Comparison of ENCODE assay signal across 8 mouse cellular contexts in genomic region chr16:96159794-96160346, GRCm38 (mm10). TPM values are rescaled to one million over a fixed set of nuclear protein-coding genes. Genes with fewer than 3 reads are reported as not detected.
DNase-seq lines count a peak whose midpoint lies in the region; ATAC-seq and TF ChIP-seq lines count a peak whose summit lies in the region.

No protein-coding gene starts in this region.

- H3K4me1 ChIP-seq in lung, postnatal 0 days (ENCODE audit: insufficient read depth, low read depth, low read length), result no peaks in the 10 kb centered on the region
- 0 out of 2 replicates have a peak, but pooled peaks cover 3% of the 10 kb centered on the region for H3K4me1 ChIP-seq in intestine, embryonic 14.5 days (replicated peaks; ENCODE audit: control insufficient read depth, insufficient read depth, low read length)
- H3K4me1 ChIP-seq in neural tube, embryonic 15.5 days, result peaks cover 35% of the 10 kb centered on the region

- H3K9me3 ChIP-seq in lung, postnatal 0 days (ENCODE audit: low read length), result no peaks in the 10 kb centered on the region
- H3K9me3 ChIP-seq in intestine, embryonic 14.5 days (ENCODE audit: control insufficient read depth, low read length), result no peaks in the 10 kb centered on the region
- H3K9me3 ChIP-seq in neural tube, embryonic 15.5 days (replicated peaks), result no peaks in the 10 kb centered on the region

- H3K9ac ChIP-seq in lung, postnatal 0 days (replicated peaks; ENCODE audit: low read depth), result no peak overlapping the region
- peak overlapping the region; percentile 13; the same call in 1 of the 2 replicates for H3K9ac ChIP-seq in intestine, embryonic 14.5 days (ENCODE audit: low read length)
- H3K9ac ChIP-seq in neural tube, embryonic 15.5 days (replicated peaks), result peak overlapping the region; percentile 76

- DNase-seq in cerebellum, adult 9-11 months, result peak; percentile 51
- DNase-seq in lung, postnatal 0 days (ENCODE audit: low spot score), result no peak
- DNase-seq in lung, postnatal 36 days, result no peak
- DNase-seq in intestine, embryonic 14.5 days (ENCODE audit: low spot score), result peak; percentile 60
- no peak for DNase-seq in T-cell, adult 2 months (ENCODE audit: low spot score)
- DNase-seq in embryo, embryonic 10 days (ENCODE audit: low spot score), result no peak

- TF ChIP-seq EP300 in lung, postnatal 0 days (IDR thresholded peaks at IDR 0.05), result no peak

- H3K4me3 ChIP-seq in lung, postnatal 0 days (ENCODE audit: low read depth, low read length), result peak overlapping the region; percentile 56
- H3K4me3 ChIP-seq in intestine, embryonic 14.5 days (ENCODE audit: low read depth, low read length), result peak overlapping the region; percentile 56
- peak overlapping the region; percentile 50 for H3K4me3 ChIP-seq in neural tube, embryonic 15.5 days (replicated peaks)

- TF ChIP-seq CTCF in lung, postnatal 0 days (IDR thresholded peaks at IDR 0.05), result no peak

- H3K36me3 ChIP-seq in lung, postnatal 0 days (ENCODE audit: insufficient read depth, low read length), result no peaks in the 10 kb centered on the region
- H3K36me3 ChIP-seq in intestine, embryonic 14.5 days (ENCODE audit: control insufficient read depth, insufficient read depth, low read length), result peaks cover 7% of the 10 kb centered on the region
- peaks cover 4% of the 10 kb centered on the region; the same call in 1 of the 2 replicates for H3K36me3 ChIP-seq in neural tube, embryonic 15.5 days

- ATAC-seq in cerebellum, adult (ENCODE audit: insufficient number of reproducible peaks, low FRiP score, low TSS enrichment), result no peak
- no peak for ATAC-seq in lung, postnatal 0 days
- no peak for ATAC-seq in intestine, embryonic 14.5 days (replicated peaks; ENCODE audit: low FRiP score, low TSS enrichment, low read depth)
- 0 out of 2 replicates have a peak, but pooled peaks have one; percentile 1 for ATAC-seq in neural tube, embryonic 15.5 days (ENCODE audit: low FRiP score)

- H3K4me2 ChIP-seq in lung, postnatal 0 days (replicated peaks; ENCODE audit: low read depth, low read length), result peak overlapping the region; percentile 99
- peak overlapping the region; percentile 98 for H3K4me2 ChIP-seq in intestine, embryonic 14.5 days (ENCODE audit: low read length)
- peak overlapping the region; percentile 92 for H3K4me2 ChIP-seq in neural tube, embryonic 15.5 days

- no peak overlapping the region for H3K27ac ChIP-seq in lung, postnatal 0 days (ENCODE audit: low read length)
- H3K27ac ChIP-seq in intestine, embryonic 14.5 days (ENCODE audit: low read depth), result peak overlapping the region; percentile 69; the same call in 1 of the 2 replicates
- H3K27ac ChIP-seq in neural tube, embryonic 15.5 days (replicated peaks), result peak overlapping the region; percentile 79

- H3K27me3 ChIP-seq in lung, postnatal 0 days (replicated peaks; ENCODE audit: insufficient read depth, low read length), result no peaks in the 10 kb centered on the region
- H3K27me3 ChIP-seq in intestine, embryonic 14.5 days (replicated peaks; ENCODE audit: control insufficient read depth, insufficient read depth, low read length), result no peaks in the 10 kb centered on the region
- H3K27me3 ChIP-seq in neural tube, embryonic 15.5 days (replicated peaks), result no peaks in the 10 kb centered on the region

- WGBS in lung, postnatal 0 days, result 79% methylated on average over 20 of the region's 20 CpGs
- 81% methylated on average over 20 of the region's 20 CpGs for WGBS in intestine, embryonic 14.5 days
- 78% methylated on average over 20 of the region's 20 CpGs for WGBS in neural tube, embryonic 15.5 days

RNA-seq across cellular contexts. Expression of gene Wrb, which starts 14.7 kb away (rescaled TPM):
- polyA plus RNA-seq in lung, postnatal 0 days (2015; fragmentation: Nextera tagmentation; extraction: Ambion mirVana), result 25.3 and 28.6 TPM in 2 replicates
- 80.0 and 89.2 TPM in 2 replicates for polyA plus RNA-seq in intestine, embryonic 14.5 days (2014; fragmentation: Nextera tagmentation; extraction: Ambion mirVana)
- polyA plus RNA-seq in neural tube, embryonic 15.5 days (2015; fragmentation: Nextera tagmentation; extraction: Ambion mirVana), result 169 and 199 TPM in 2 replicates

RNA-seq across cellular contexts. Expression of gene Lca5l, which starts 32.2 kb away (rescaled TPM):
- polyA plus RNA-seq in lung, postnatal 0 days (2015; fragmentation: Nextera tagmentation; extraction: Ambion mirVana), result 1.4 TPM in 2 replicates
- polyA plus RNA-seq in intestine, embryonic 14.5 days (2014; fragmentation: Nextera tagmentation; extraction: Ambion mirVana), result 1.1 and 1.2 TPM in 2 replicates
- polyA plus RNA-seq in neural tube, embryonic 15.5 days (2015; fragmentation: Nextera tagmentation; extraction: Ambion mirVana), result 1.7 and 1.9 TPM in 2 replicates

RNA-seq across cellular contexts. Expression of gene Hmgn1, which starts 32.3 kb away (rescaled TPM):
- polyA plus RNA-seq in lung, postnatal 0 days (2015; fragmentation: Nextera tagmentation; extraction: Ambion mirVana), result 279 and 307 TPM in 2 replicates
- 632 and 676 TPM in 2 replicates for polyA plus RNA-seq in intestine, embryonic 14.5 days (2014; fragmentation: Nextera tagmentation; extraction: Ambion mirVana)
- 273 and 319 TPM in 2 replicates for polyA plus RNA-seq in neural tube, embryonic 15.5 days (2015; fragmentation: Nextera tagmentation; extraction: Ambion mirVana)

RNA-seq across cellular contexts. Expression of gene Sh3bgr, which starts 40.4 kb away (rescaled TPM):
- polyA plus RNA-seq in lung, postnatal 0 days (2015; fragmentation: Nextera tagmentation; extraction: Ambion mirVana), result 8.2 TPM in 2 replicates
- 29.7 and 30.9 TPM in 2 replicates for polyA plus RNA-seq in intestine, embryonic 14.5 days (2014; fragmentation: Nextera tagmentation; extraction: Ambion mirVana)
- polyA plus RNA-seq in neural tube, embryonic 15.5 days (2015; fragmentation: Nextera tagmentation; extraction: Ambion mirVana), result 6.1 and 6.7 TPM in 2 replicates

Comparison
In these comparisons a context has a peak if more than half of its experiments do, and no peak if none do; other contexts are left out.
1. DNase-seq: peak in cerebellum, adult 9-11 months (single experiment) and intestine, embryonic 14.5 days (single experiment); none in lung, postnatal 0 days (single experiment), lung, postnatal 36 days (single experiment), T-cell, adult 2 months (single experiment) and embryo, embryonic 10 days (single experiment).
2. Peak in every context shown above with its lines, with median percentiles within 50 percentile points of each other: H3K4me2 ChIP-seq and H3K4me3 ChIP-seq.